Mouse (Mus musculus): ENCODE measurements around the gene Slc12a7. TPM values are rescaled to one million over a fixed set of nuclear protein-coding genes. Genes with fewer than 3 reads are reported as not detected.
"Not testable (repeated sequence)": the region's sequence is repeated elsewhere in the genome, so short reads cannot be mapped to it uniquely, and the experiment has no call there.

Slc12a7 gene
- polyA plus RNA-seq, 1 experiment from 2014 or later, result 120 TPM

- ChIA-PET POLR2A (no interaction called here), CTCF (interaction anchor here (1.3 kb wide), 1 partner anchor 43 kb away, joined by 3 read pairs; no protein-coding TSS in a partner anchor)
- in situ Hi-C loops (cut with MboI; ENCODE audit: low pct_unique_long_range_greater_than_20kb), result no loop called here
- ATAC-seq (no peak), DNase-seq (ENCODE audit: low read depth, low spot score) (no peak)
- H3K27me3 ChIP-seq, result no peaks in the 10 kb centered on the region
- TF ChIP-seq CTCF (IDR thresholded peaks at IDR 0.05), result no peak
Observed at GRCm38 (mm10) chr13:73735270-73735669, 2.4 kb downstream of the Slc12a7 start.

GRCm38 (mm10) chr13:73735928-73736327, 3.0 kb downstream of the Slc12a7 start:
- ChIA-PET CTCF (interaction anchor here (1.3 to 1.4 kb wide), 2 partner anchors 10 to 43 kb away, joined by 3 to 4 read pairs; no protein-coding TSS in a partner anchor), POLR2A (no interaction called here)
- no peak for DNase-seq (ENCODE audit: low read depth, low spot score)
- in situ Hi-C loops (cut with MboI; ENCODE audit: low pct_unique_long_range_greater_than_20kb), result no loop called here
- no peaks in the 10 kb centered on the region for H3K27me3 ChIP-seq
- TF ChIP-seq CTCF (IDR thresholded peaks at IDR 0.05), result no peak
- no peak for ATAC-seq

- ChIA-PET POLR2A (no interaction called here), CTCF (interaction anchor here (1.4 kb wide), 1 partner anchor 11 kb away, joined by 4 read pairs; no protein-coding TSS in a partner anchor)
- TF ChIP-seq CTCF (IDR thresholded peaks at IDR 0.05), result no peak
Observed at GRCm38 (mm10) chr13:73736943-73737342, 4.0 kb downstream of the Slc12a7 start.

GRCm38 (mm10) chr13:73740399-73740944, 7.6 kb downstream of the Slc12a7 start:
- H3K27me3 ChIP-seq; POLR2A ChIA-PET; DNase-seq (ENCODE audit: low read depth, low spot score); CTCF ChIA-PET; in situ Hi-C loops (cut with MboI; ENCODE audit: low pct_unique_long_range_greater_than_20kb); ATAC-seq: not testable (repeated sequence)

More at GRCm38 (mm10) chr13:73736943-73737342, 4.0 kb downstream of the Slc12a7 start:
- ATAC-seq (peak; percentile 31), DNase-seq (ENCODE audit: low read depth, low spot score) (no peak)
- in situ Hi-C loops (cut with MboI; ENCODE audit: low pct_unique_long_range_greater_than_20kb), result no loop called here
- no peaks in the 10 kb centered on the region for H3K27me3 ChIP-seq

- no peak for TF ChIP-seq CTCF (IDR thresholded peaks at IDR 0.05)
- no peak for ATAC-seq
- DNase-seq (ENCODE audit: low read depth, low spot score), result no peak
- in situ Hi-C loops (cut with MboI; ENCODE audit: low pct_unique_long_range_greater_than_20kb), result no loop called here
- ChIA-PET POLR2A (interaction anchor here (0.6 to 0.7 kb wide), 2 partner anchors 109 to 115 kb away, joined by 3 read pairs; no protein-coding TSS in a partner anchor), CTCF (interaction anchor here (1.2 kb wide), 1 partner anchor 79 kb away, joined by 4 read pairs; no protein-coding TSS in a partner anchor)
- no peaks in the 10 kb centered on the region for H3K27me3 ChIP-seq
Observed at GRCm38 (mm10) chr13:73742944-73743343, 10.1 kb downstream of the Slc12a7 start.

- in situ Hi-C loops (cut with MboI; ENCODE audit: low pct_unique_long_range_greater_than_20kb), result no loop called here
- DNase-seq (ENCODE audit: low read depth, low spot score) (no peak), ATAC-seq (no peak)
- ChIA-PET POLR2A (interaction anchor here (0.7 kb wide), 1 partner anchor 108 kb away, joined by 3 read pairs; no protein-coding TSS in a partner anchor), CTCF (interaction anchor here (1.2 kb wide), 2 partner anchors 18 to 78 kb away, joined by 3 to 4 read pairs; no protein-coding TSS in a partner anchor)
- TF ChIP-seq CTCF (IDR thresholded peaks at IDR 0.05), result no peak
- no peaks in the 10 kb centered on the region for H3K27me3 ChIP-seq
Observed at GRCm38 (mm10) chr13:73743662-73744061, 10.8 kb downstream of the Slc12a7 start.

DNA sequence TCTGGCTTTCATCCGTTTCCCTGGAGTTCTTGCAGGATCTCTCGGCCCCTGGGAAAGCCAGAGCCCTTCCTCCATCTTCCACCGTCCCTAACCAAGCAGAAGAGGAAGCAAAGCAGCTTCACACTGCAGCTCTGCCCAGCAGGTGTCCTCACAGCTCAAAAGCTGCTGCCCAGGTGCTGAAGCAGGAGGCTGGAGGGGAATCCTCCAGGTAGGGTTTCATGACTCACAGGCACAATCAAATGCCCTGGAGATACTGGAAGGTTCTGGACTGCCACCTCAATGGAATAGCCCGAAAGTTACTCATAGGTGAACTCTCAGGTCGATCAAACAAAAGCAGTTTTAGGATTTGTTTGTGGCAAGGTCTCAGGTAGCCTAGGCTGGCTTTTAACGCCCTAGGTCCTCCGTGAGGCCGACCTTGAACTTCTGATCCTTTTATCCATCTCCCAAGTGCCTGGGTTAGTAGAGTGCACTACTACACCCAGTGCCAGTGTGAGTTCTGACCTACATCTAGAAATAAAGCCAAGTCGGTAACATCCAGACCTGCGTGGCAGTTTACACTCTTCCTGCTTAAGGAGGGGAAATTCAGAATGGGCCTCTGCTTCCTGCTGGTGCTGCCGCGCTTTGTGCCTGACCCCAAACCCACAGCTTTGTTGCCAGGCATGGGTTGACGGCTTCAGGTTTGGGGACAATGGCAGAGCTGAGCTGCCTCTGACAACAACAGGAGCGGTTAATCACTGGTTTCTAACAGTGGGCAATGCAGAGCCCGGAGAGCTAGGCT, 16.0 kb downstream of the Slc12a7 start:
- ChIA-PET POLR2A (no interaction called here), CTCF (interaction anchor here (0.8 to 4.2 kb wide), 8 partner anchors 9 to 72 kb away, joined by 3 to 18 read pairs (median 4); no protein-coding TSS in a partner anchor)
- in situ Hi-C loops (cut with MboI; ENCODE audit: low pct_unique_long_range_greater_than_20kb), result no loop called here
- ATAC-seq, result no peak
- no peaks in the 10 kb centered on the region for H3K27me3 ChIP-seq
- no peak for TF ChIP-seq CTCF (IDR thresholded peaks at IDR 0.05)
- no peak for DNase-seq (ENCODE audit: low read depth, low spot score)

DNA sequence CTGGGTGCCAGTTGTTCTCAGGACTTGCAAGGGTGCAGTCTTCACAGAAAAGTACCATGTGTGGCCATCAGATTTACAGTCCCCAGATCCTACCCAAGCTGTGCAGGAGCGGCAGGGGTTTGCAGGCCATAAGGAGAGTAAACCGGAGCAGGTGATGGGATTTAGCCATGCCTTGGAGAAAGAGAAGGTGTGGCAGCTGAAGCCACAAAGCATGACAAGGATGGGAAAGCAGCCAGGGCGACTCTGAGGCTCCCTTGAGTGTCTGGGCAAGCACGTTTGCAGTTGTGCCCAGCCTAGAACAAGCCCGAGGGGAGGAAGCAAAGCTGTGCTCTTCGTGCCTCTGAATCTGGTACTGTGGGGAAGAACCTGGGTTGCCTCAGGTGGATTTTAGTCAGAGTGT, 17.5 kb downstream of the Slc12a7 start:
- DNase-seq (ENCODE audit: low read depth, low spot score), result no peak
- CTCF ChIA-PET, result interaction anchor here (0.6 to 2.0 kb wide), 6 partner anchors 14 to 81 kb away, joined by 3 to 4 read pairs (median 4); no protein-coding TSS in a partner anchor
- no peaks in the 10 kb centered on the region for H3K27me3 ChIP-seq
- POLR2A ChIA-PET, result no interaction called here
- TF ChIP-seq CTCF (IDR thresholded peaks at IDR 0.05), result no peak
- ATAC-seq, result no peak
- in situ Hi-C loops (cut with MboI; ENCODE audit: low pct_unique_long_range_greater_than_20kb), result no loop called here

DNA sequence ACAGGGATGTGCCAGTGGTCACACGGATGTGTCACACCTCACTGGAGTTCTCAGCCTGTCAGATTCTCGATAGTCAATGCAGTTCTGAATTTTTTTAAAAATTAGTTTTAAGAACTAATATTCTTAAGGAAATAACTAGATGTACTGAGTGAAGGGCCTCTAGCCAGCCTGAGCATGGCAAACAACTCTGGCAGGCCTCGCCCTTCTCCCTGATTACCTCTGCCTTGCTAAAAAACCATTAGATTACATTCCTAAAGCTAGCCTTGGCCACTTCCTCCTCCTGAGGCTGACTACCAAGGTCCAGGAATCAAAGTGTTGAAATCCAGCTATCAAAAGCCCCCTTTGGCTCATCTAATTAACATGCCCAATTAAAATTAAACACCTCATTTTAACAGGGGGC, 18.4 kb downstream of the Slc12a7 start:
- ATAC-seq (no peak), DNase-seq (ENCODE audit: low read depth, low spot score) (no peak)
- H3K27me3 ChIP-seq, result no peaks in the 10 kb centered on the region
- no peak for TF ChIP-seq CTCF (IDR thresholded peaks at IDR 0.05)
- ChIA-PET CTCF (interaction anchor here (0.9 to 1.8 kb wide), 4 partner anchors 26 to 70 kb away, joined by 3 to 4 read pairs (median 3); no protein-coding TSS in a partner anchor), POLR2A (no interaction called here)
- in situ Hi-C loops (cut with MboI; ENCODE audit: low pct_unique_long_range_greater_than_20kb), result no loop called here

DNA sequence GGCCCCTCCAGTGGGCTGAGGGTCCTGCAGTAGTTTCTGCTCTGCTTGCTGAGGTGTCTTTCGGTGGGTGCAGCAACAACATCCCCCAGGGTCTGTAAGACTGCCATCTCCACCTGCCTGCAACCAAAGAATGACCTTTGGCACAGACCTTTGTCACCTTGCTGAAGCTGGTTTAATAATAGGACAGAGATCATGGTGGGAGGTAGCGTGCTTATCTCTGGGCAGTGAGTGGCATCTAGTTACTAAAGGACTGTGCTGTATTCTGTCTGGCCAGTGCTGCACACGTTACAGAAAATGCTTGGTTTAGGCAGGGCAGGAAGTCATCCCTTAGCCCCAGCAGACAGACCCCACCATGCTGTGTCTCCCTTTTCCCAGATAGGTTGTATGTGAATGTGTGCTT, 22.9 kb downstream of the Slc12a7 start:
- in situ Hi-C loops (cut with MboI; ENCODE audit: low pct_unique_long_range_greater_than_20kb), result no loop called here
- no peaks in the 10 kb centered on the region for H3K27me3 ChIP-seq
- no peak for DNase-seq (ENCODE audit: low read depth, low spot score)
- POLR2A ChIA-PET, result interaction anchor here (0.6 kb wide), 1 partner anchor 193 kb away, joined by 3 read pairs; no protein-coding TSS in a partner anchor
- ATAC-seq, result no peak
- no peak for TF ChIP-seq CTCF (IDR thresholded peaks at IDR 0.05)
- CTCF ChIA-PET, result interaction anchor here (1.1 kb wide), 1 partner anchor 11 kb away, joined by 3 read pairs; no protein-coding TSS in a partner anchor

GRCm38 (mm10) chr13:73756916-73757315, 24.0 kb downstream of the Slc12a7 start:
- CTCF ChIA-PET, result interaction anchor here (1.1 kb wide), 1 partner anchor 10 kb away, joined by 3 read pairs; no protein-coding TSS in a partner anchor
- H3K27me3 ChIP-seq, result no peaks in the 10 kb centered on the region
- ATAC-seq (no peak), DNase-seq (ENCODE audit: low read depth, low spot score) (no peak)
- POLR2A ChIA-PET, result no interaction called here
- in situ Hi-C loops (cut with MboI; ENCODE audit: low pct_unique_long_range_greater_than_20kb), result no loop called here
- TF ChIP-seq CTCF (IDR thresholded peaks at IDR 0.05), result no peak
